Mouse (Mus musculus) layer of hippocampus, adult 2 months (tissue): ENCODE data around the gene Rai2. TPM values are rescaled to one million over a fixed set of nuclear protein-coding genes. Genes with fewer than 3 reads are reported as not detected.

ENCODE experiments used
- DNase-seq, 2 experiments: peaks; one replicate each; pipeline ENCODE4 v3.0.0; 2022; ENCODE audit warnings: low spot score in 2 of 2
- H3K27ac ChIP-seq: fragments of 200-600 bp; 2 replicates; pipeline ENCODE4 v1.8.1; 2022
- H3K4me3 ChIP-seq: fragments of 200-600 bp; 2 replicates; pipeline ENCODE4 v1.8.1; 2022; ENCODE audit warnings: mild to moderate bottlenecking
- CTCF ChIP-seq: fragments of 200-600 bp; conservative IDR thresholded peaks from 2 replicates; pipeline ENCODE4 v1.8.1; 2022; ENCODE audit warnings: antibody characterized with exemption, mild to moderate bottlenecking, moderate library complexity
- long read RNA-seq, 2 experiments: library from polyadenylated mRNA; stranded (forward); transcript quantifications; one replicate each; pipeline ENCODE4 v2.0.0; 2021; ENCODE audit warnings: borderline mapping rate in 2 of 2
- total RNA-seq, 2 experiments: library from RNA; stranded (reverse); gene quantifications; 2 replicates each; pipeline ENCODE4 v1.2.3; 2021

The Rai2 gene
- 10 to 100 TPM in 1 of 2 experiments, 1 to 10 TPM in 1; 8.5 to 15.0 TPM for total RNA-seq
- long read RNA-seq, experiment 1, transcript Rai2-201 (2 exons, 2,204 nt) = major isoform, 5 of 9 reads
- long read RNA-seq, experiment 1, partial matches to known transcripts = 3 of 9 reads
- long read RNA-seq, experiment 1, other reads (novel, unspliced or antisense) = 0 of 9 reads
- long read RNA-seq, experiment 2, transcript Rai2-202 (2 exons, 2,165 nt) = major isoform, 5 of 11 reads
- long read RNA-seq, experiment 2, partial matches to known transcripts = 0 of 11 reads
- long read RNA-seq, experiment 2, other reads (novel, unspliced or antisense) = 2 of 11 reads

DNA sequence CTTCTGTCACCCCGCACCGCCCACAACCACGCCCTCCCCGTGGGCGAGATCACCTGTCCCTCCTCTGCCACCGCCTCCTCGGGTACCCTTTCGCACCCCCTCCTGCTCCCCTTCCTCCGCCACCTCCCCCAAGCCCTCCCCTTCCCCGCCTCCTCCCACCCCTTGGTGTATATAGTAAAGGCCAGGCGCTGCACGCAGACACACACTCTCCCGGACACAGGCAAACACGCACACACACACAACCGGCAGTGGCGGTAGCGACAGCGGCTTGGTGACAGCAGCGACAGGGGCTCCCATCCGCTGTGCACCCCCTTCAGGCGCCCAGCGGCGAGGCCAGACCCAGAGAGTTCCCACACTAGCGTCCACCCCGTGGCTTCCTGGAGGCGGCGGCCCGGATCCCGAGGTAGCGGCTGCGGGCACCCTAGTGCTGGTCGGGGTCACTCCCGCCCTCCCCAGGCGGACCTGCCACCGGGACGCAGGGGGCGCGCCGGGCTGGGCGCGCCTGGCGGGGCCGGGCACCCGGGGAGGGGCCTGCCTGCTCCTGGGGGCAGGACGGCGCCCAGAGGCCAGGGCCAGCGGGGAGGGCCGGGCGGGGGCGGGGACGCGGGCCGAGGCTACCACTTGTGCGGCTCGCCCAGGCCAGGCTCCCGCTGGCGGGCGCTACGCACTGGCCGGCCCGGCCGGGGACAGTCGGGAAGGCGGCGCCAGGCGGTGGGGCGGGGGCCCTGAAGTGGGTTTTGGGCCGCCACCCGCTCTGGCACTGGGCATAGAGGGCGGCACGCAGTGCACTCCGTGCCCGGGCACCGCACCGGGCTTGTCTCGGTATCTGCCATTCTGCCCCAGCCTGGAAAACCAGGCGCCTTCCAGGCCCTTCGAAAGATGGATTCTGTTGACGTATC lies at the start of gene Rai2:
TSS of gene Rai2 (plus strand) at position 205 of the 899 bp plus-strand sequence.
- Histone ChIP-seq H3K4me3 (peak within 1 kb of the TSS; percentile 59), H3K27ac (peak within 1 kb of the TSS; percentile 84)
- TF ChIP-seq CTCF = no peak
- DNase-seq = no peak

DNA sequence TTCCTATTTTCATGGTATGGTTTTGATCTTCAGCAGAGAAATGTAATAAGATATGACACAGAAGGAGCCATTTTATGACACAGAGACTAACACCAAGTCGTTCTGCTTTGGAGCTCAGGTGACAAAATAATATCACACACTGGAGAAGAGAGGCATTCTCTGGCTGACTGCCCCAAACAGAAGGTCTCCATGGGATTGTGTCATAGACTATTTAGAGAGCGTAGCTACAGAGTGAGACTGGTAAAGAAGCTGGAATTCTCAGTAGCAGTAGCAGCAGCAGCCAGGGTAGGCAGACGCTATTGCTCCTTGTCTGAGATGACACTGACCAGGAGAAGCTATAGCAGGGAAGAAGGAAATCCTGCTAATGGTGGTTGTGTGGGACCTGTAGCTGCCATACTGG lies 27.5 kb upstream of the Rai2 start:
- Histone ChIP-seq H3K27ac (no peak overlapping the region), H3K4me3 (no peak overlapping the region)
- no peak for DNase-seq
- TF ChIP-seq CTCF = no peak

DNA sequence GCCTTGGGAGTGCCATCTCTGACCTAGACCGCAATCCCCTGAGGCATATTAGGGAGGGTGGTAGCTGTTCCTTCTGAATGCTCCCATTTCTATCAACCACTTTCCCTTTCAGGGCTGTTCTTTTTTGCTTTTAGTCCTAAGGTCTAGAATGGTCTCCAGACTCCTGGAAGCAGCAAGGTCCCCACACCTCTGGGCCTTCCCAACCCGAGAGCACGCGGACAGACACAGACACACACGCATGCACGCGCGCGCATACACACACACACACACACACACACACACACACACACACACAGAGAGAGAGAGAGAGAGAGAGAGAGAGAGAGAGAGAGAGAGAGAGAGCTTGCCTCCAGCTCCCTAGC lies 385 bp upstream of the Rai2 start:
- DNase-seq = no peak

DNA sequence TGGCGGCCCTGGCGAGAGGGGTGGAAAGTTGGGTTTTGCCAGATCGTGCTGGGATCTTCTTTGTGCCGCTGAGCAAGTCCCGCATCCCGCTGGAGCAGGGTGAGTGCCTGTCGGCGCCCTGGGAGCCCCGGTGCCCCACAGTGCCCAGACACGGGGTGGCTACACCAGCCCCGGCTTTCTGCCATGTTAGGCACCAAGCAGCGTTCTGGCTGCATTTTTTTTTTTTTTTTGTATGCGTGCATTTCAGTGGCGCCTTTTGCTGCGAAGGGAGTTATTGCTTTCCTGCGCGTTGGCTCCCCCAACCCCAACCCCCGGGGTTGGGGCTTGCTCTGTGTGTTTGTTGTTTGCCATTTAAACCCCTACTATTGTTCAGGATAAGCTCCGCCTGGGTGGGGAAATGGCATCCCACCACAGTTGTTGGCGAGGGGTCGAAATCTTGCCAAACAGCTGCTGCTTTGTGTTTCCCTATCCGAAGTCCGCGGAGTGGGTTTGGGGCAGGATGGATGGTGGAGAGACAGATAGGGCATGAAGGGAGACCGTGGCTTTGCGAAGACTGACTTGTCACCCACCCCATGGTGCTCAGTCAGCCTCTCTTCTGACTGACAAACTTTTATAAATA lies 1.0 kb downstream of the Rai2 start:
- H3K27ac ChIP-seq = peak overlapping the region; percentile 84
- TF ChIP-seq CTCF = no peak
- peak overlapping the region; percentile 59 for H3K4me3 ChIP-seq
- no peak for DNase-seq

More for the DNA sequence above, 385 bp upstream of the Rai2 start:
- no peak for TF ChIP-seq CTCF
- peak overlapping the region; percentile 59 for H3K4me3 ChIP-seq
- H3K27ac ChIP-seq = peak overlapping the region; percentile 51; the same call in 1 of the 2 replicates

DNA sequence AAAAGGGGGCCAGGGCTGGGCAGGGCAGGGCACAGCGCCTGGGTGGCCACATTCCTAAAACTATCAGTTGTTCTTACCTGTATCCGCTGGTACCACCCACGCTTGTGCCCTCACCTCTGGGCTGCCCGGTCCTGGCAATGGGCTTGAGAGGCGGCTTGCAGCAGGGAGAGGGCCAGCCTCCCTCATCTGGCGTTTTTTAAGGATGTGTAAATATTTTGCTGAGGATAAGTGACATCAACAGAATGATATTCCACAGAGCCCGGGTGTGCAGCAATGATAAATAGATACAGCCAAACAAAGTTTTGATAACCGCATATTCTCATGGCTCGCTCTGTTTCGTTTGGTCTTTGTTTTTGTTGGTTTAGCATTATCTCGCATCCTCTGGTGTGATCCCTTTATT lies 1.7 kb downstream of the Rai2 start:
- H3K4me3 ChIP-seq = peak overlapping the region; percentile 59
- DNase-seq = no peak
- peak overlapping the region; percentile 23; the same call in 1 of the 2 replicates for H3K27ac ChIP-seq
- no peak for TF ChIP-seq CTCF

DNA sequence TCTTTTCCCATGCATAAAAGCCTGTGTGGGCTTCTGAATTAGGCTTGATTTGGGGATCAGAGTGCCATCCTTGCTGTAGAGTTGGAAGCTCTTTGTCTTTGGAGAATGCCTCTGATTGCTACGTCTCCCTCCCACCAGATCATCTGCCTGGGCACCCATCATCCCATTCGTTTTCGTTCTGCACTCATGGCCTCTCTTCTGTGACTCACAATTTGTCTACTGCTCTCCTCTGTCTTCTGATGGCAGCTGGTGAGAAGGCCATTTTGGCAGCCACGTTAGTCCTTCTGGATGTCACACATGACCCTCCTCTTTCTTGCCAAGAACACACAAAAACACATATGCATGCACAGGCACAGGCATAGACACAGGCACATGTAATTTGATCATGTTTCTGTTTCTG lies 4.2 kb downstream of the Rai2 start:
- no peak for DNase-seq
- TF ChIP-seq CTCF = no peak
- no peak overlapping the region for H3K27ac ChIP-seq
- no peak overlapping the region for H3K4me3 ChIP-seq

DNA sequence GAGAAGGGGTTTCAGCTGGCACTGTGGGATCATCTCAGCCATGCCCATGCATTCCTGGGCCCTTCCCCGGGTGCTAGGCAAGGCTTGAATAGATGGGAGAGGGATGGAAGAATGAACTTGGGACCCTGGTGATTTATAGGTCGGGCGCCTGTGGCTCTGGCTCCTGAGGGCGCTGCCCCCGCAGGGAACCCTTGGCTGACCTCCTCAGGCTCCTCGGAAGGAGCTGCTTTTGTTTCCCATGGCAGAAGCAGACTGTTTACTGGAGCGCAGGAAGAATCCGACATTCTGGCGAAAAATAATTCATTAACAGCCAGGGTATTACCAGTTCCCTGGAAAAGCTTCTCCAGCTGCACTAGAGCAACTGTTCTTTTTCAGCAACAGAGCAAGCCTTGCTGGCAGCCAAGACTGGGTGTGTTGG lies 6.5 kb downstream of the Rai2 start:
- Histone ChIP-seq H3K27ac (peak overlapping the region; percentile 28; the same call in 1 of the 2 replicates), H3K4me3 (no peak overlapping the region; the same call in 1 of the 2 replicates)
- DNase-seq = peak in 1 of 2 experiments; percentile 12
- TF ChIP-seq CTCF = no peak

DNA sequence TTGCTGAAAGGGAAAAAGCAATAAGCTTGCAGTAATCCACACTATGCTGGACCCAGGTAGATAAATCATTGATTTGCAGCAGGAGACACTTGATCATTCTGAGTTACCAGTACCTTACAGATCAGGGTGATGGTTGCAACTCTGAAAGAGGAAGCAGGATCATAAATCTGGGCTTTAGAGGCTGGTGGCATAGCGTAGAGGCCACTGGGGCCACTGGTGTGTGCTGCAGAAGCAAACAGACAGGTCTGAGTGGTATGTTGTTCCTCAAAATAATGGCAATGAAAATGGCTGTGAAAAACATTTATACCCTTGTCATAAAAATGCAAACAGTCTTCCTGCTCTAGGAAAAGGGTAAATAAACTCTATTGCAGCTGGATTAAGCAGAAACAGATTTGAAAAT lies 9.4 kb downstream of the Rai2 start:
- no peak for TF ChIP-seq CTCF
- DNase-seq = no peak
- Histone ChIP-seq H3K4me3 (no peak overlapping the region), H3K27ac (no peak overlapping the region)

DNA sequence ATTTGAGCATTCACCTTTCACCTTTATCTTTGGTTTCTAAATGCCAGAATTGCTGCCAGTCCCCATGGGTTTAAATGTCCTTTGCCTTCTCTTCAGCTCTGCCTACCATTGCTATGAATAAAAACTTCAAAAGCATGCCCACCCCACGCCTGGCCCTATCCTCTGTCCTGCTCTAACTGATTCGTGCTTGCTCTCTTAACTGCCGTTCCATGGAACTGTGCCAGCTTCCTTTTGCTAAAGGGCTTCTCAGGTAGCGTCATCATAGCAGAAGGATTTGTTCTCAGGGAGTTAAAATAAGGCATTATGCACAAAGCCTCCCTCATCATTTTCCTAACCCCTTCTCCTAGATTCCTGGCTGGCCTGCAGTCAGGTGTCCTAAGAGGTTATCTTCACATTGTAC lies 11.6 kb downstream of the Rai2 start:
- H3K27ac ChIP-seq = no peak overlapping the region
- no peak for TF ChIP-seq CTCF
- DNase-seq = no peak
- H3K4me3 ChIP-seq = no peak overlapping the region

DNA sequence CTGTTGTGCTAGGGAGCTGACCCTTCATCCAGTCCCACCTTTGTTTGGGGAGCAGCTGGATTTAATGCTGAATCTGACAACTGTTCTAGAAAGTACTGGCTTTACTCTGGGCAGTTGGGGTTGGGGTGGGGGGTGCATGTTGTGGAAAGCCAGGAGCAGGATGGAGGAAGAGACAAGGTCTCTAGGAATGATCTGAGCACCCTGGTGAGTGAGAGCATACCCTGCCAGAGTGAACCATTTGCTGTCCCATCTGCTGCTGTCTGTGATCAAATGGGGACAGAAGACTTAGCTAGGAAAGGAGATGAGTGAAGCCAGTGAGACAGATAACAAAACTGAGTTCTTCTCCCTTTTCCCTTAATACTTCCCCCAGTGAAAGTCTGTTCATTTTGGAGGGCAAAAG lies 13.2 kb downstream of the Rai2 start:
- no peak overlapping the region for H3K4me3 ChIP-seq
- H3K27ac ChIP-seq = no peak overlapping the region
- TF ChIP-seq CTCF = no peak
- no peak for DNase-seq

DNA sequence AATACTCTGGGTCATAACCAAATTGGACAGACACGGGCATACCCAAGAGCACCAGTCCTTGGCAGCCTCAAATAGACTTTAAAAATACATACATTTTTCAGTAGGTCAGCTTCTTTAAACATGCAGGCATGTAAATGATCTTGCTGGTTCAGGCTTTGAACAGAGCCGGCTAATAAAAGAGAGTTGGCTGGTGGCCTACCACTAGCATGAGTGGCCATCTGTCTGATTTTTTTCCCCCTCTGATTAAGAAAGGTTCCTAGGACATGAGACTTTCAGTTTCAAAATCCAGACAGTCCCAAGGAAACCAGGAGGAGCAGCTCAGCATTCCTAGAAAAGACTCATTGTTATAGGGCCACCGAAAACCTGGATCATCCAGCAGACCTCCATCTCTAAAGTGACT lies 15.0 kb downstream of the Rai2 start:
- Histone ChIP-seq H3K27ac (no peak overlapping the region), H3K4me3 (no peak overlapping the region)
- no peak for TF ChIP-seq CTCF
- no peak for DNase-seq

DNA sequence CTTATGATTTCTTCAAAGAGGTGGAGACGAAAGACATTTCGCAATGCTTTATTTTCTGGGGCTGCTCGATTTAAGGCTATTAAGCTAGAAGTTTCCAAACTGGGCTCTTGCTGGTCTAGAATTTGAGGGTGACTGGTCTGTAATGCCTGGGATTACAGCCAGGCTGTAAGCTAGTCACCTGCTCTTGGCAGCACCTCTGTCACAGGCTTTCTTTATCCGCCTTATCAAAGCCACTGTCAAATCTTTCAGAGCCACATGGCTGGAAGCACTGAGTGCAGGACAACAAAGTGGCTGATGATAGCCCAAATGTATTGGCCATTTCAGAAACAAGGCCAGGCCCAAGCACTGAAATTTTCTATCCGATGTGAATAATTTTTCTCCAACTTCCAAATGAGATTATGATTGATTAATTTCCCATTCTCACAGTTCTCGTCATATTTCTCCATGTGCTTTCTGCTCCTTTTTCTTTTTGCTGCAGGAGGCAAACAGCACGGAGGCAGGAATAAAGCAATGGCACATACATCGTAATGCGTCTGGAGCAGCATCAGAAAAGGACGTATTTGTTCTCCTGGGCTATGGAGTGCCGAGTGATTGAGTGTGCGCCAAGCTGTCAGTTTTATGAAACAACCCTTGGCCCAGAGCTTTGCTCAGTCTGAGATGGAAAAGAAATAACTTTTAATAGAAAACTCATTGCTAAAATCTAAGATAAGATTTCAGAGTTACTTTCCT lies 16.9 kb downstream of the Rai2 start:
- TF ChIP-seq CTCF = no peak
- Histone ChIP-seq H3K27ac (no peak overlapping the region), H3K4me3 (no peak overlapping the region)
- no peak for DNase-seq

DNA sequence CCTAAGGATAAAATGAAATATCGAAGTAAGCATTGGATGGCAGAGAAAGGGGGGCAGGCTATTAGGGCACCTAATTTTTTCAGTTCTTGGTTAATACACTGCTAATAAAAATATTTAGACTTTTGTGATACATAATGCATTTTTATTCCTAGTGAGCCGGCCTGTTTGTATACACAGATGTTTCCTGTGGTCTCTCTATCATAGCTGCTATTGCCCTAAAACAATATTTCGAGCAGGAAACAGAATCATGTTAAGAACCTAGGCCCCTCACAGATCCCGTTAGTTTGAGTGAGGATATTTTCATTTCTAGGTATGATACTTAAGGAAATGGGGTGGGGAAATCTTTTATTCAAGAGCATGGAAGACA lies 17.4 kb downstream of the Rai2 start:
- Histone ChIP-seq H3K4me3 (no peak overlapping the region), H3K27ac (no peak overlapping the region)
- TF ChIP-seq CTCF = no peak
- DNase-seq = no peak
